Mouse (Mus musculus) neutrophil, adult 5-6 weeks (primary cell): ENCODE data around the gene Sh3bgrl2. TPM values are rescaled to one million over a fixed set of nuclear protein-coding genes. Genes with fewer than 3 reads are reported as not detected.

Source experiments
- ATAC-seq: fragments of 151-379, 151-347 bp; 2 replicates; pipeline ENCODE4 v1.8.0; 2017; ENCODE audit warnings: mild to moderate bottlenecking, moderate TSS enrichment; ENCODE audit not compliant: insufficient number of reproducible peaks, poor library complexity, low FRiP score, severe bottlenecking; ENCODE audit errors: extremely low read depth
- total RNA-seq: library from RNA; stranded (forward); fragments of 200-1000 nt; gene quantifications from 2 replicates; pipeline ENCODE4 v1.2.3, GENCODE M21; 2017

Sh3bgrl2 gene
- total RNA-seq, 1 experiment from 2014 or later, result 4.7 TPM

GRCm38 (mm10) chr9:83652590-83653172 is 104.6 kb downstream of the Sh3bgrl2 start:
- peak; percentile 85; the same call in 1 of the 2 replicates for ATAC-seq

DNA sequence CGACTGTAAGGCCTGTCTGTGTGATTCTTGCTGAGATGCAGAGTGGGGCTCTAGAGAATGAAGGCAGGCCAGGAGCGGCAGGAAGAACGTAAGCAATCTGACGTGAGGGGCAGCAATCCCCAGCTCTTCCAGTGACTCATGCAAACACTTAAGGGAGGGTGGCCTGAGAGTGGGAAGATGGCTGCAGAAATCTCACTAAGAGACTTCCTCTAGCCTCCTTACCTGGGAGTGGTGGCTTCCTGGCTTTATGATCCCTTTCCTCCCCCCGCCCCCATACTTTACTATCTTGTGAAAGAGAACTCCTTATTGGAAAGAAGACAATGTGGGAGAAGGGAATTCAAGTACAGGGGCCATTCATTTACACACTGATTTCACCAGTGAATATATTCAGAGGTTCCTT is 106.5 kb downstream of the Sh3bgrl2 start:
- no peak for ATAC-seq

DNA sequence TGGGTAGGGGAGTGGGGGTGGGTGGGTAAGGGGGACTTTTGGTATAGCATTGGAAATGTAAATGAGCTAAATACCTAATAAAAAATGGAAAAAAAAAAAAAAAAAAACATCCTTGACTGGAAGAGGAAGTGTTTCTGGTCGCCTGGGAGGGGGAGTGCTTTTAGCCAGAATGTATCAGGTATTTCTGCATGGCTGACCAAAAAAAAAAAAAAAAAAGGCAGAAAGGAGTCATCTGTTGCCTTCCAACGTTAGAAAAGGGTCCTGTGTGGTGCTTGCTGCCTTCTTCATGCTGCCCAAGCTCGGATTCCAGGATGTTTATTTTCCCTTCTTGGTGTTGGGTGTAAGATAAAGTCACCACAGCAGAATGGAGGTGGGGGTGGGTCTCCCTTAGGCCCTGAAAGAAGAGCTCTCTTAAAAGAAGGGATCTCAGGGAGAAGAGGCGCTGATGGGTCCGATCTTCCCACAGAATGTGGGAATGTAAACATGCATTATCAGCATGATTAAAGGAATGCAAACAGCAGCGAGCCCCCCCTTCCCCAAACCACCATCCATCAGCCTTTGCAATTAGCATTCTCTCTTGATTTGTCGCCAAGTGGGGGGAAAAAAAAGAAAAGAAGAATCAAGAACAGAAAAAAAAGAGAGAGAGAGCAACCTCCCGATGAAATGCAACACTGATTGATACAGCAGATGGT is 109.0 kb downstream of the Sh3bgrl2 start:
- ATAC-seq, result no peak

GRCm38 (mm10) chr9:83657652-83658002 is 109.5 kb downstream of the Sh3bgrl2 start:
- ATAC-seq, result no peak

DNA sequence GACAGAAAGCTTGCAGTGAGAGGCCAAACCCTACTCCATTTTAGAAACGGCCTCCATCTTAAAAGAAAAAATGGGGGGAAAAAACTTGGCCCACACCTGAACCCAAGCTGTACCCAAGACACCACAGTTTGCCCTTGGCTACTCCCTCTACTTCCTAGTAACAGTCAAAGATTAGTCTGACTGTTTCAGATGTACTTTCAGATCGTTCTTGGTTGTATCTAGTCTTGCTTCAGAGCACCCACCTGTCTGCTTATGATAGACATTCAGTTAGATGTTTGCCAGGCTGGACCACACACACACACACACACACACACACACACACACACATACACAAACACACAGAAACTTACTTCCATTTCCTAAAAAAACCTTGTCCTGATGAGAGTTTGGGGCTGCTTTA is 111.0 kb downstream of the Sh3bgrl2 start:
- ATAC-seq, result peak; percentile 61; the same call in 1 of the 2 replicates

- ATAC-seq, result no peak
Observed at GRCm38 (mm10) chr9:83661811-83662210, 113.7 kb downstream of the Sh3bgrl2 start.

DNA sequence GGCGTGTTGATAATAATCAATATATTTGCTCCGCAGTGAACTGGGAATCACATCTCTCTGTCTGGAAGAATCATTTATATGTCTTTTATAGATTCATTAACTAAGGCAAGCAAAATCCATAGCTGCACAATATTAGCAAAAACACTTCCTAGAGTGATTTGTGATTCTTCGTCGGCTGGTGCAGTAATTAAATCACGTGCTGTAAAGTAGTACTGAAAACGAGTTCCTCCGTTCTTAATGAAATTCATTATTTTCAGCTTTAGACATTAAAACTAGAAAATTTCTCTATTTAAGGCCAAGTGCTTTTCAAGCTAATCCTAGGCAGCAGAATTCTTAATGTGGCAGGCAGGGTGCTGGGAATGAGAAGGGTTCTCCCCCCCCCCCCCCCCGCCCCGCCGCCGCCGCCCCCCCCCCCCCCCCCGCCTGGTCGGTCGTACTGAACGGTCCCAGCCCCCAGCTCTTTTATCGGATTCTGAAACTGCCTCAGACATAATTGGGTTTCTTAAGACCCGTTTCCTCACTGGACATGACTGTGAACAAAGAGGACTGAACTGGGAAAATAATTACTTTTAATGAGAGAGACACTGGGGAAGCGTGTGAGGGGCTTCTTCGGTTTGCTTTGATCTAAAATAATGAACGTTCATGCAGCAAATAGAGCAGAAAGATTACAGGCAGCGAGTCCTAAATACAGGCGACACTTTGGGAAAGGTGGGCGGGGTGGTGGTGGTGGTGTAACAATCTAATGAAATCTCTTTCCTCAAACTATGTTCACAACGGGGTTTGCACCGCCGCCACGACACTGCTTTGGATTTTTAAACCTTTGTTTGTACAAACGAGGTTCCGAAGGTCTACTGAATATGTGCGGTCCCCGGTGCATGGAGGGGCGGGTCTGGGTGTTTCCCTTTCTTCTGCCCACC is 116.1 kb downstream of the Sh3bgrl2 start:
- ATAC-seq, result no peak

- ATAC-seq, result no peak
Observed at GRCm38 (mm10) chr9:83664951-83665350, 116.8 kb downstream of the Sh3bgrl2 start.

DNA sequence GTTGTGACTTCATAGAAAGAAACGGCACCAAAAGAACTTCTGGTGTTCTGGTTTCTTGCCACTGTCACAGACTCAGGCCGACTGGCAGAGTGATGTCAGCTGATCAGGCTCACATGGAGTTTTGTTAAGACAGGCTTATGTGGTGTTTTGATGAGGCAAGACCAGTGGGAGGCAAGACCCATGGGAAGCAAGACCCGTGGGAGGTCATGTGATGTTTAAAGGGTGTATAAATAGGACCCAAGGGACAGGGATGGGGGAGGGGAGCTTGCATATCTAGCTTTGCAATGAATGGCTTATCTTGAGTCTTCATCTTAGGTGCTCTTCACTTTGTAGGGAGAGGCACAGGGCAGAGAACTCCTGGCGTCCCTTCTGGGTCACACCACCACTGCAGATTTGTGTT is 118.9 kb downstream of the Sh3bgrl2 start:
- ATAC-seq, result no peak

- no peak for ATAC-seq
Observed at GRCm38 (mm10) chr9:83679626-83680025, 131.5 kb downstream of the Sh3bgrl2 start.

- ATAC-seq, result 0 out of 2 replicates have a peak, but pooled peaks have one; percentile 33
Observed at GRCm38 (mm10) chr9:83681661-83682655, 133.8 kb downstream of the Sh3bgrl2 start.

DNA sequence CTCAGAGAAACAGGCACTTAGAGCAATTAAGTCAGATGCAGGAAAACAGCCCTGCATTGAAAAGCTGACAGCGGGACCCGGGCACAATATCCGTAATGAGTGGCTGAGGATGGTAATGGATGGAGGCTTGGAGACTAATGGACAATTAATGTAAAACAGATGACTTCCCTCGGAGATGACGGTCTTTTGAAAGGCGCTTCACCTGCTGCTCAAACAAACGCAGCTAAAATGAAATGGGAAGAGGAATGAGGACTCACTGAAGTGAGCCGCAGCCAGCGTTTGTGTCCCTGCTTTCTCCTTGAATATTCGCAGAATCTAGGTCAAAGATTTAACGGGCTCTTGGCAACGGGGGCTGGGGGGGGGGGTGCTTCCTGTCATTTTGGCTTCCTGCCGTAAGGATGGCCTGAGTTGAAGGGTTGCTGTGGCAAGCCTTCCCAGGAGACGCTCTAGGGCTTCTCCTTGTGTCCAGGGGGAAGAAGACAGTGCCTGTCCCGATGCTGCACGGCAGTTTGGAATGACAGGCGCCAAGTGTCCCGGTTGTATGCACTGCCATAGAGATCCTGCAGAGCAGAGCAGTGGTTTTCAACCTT is 138.5 kb downstream of the Sh3bgrl2 start:
- no peak for ATAC-seq

GRCm38 (mm10) chr9:83687904-83688303 is 139.8 kb downstream of the Sh3bgrl2 start:
- no peak for ATAC-seq

Other genes with a start within 250 kb of the Sh3bgrl2 start
- gene Lca5, start 107.2 kb upstream of the Sh3bgrl2 start, total RNA-seq, result 6.2 and 10.4 TPM in 2 replicates